Mouse (Mus musculus): Measurements from ENCODE around the gene Man2a2.

- TF ChIP-seq POLR2A (IDR thresholded peaks at IDR 0.05; ENCODE audit: low read depth, low read length) (no peak), CTCF (IDR thresholded peaks at IDR 0.05; ENCODE audit: extremely low read depth, insufficient read length, insufficient replicate concordance, low read depth, low read length) (no peak)
Measured at GRCm38 (mm10) chr7:80357156-80357555, 14.0 kb downstream of the Man2a2 start.

All from small intestine, adult 2 months (tissue).